Mouse (Mus musculus): Measurements from ENCODE around the gene A030005K14Rik. TPM values are rescaled to one million over a fixed set of nuclear protein-coding genes. Genes with fewer than 3 reads are reported as not detected.

Gene A030005K14Rik
- total and polyA plus RNA-seq, 2 experiments from 2014 or later, result not detected

- ATAC-seq (ENCODE audit: low FRiP score), result no peak
- H3K36me3 ChIP-seq (ENCODE audit: insufficient read depth, low read length), result no peaks in the 10 kb centered on the region
Observed at GRCm38 (mm10) chr1:83096935-83097334, 37.8 kb upstream of the A030005K14Rik start.

GRCm38 (mm10) chr1:83091268-83091667, 32.1 kb upstream of the A030005K14Rik start:
- no peak overlapping the region for H3K9ac ChIP-seq (replicated peaks; ENCODE audit: low read length, poor library complexity, severe bottlenecking)
- H3K9me3 ChIP-seq (ENCODE audit: low read length), result no peaks in the 10 kb centered on the region
- H3K27me3 ChIP-seq (ENCODE audit: insufficient read depth, low read length), result no peaks in the 10 kb centered on the region
- WGBS, result 87% methylated on average over 3 of the region's 3 CpGs
- no peak overlapping the region for H3K4me3 ChIP-seq (ENCODE audit: low read depth, low read length)
- DNase-seq (ENCODE audit: low spot score) (no peak), ATAC-seq (ENCODE audit: low FRiP score) (no peak)
- H3K4me2 ChIP-seq (ENCODE audit: low read depth, low read length, poor library complexity, severe bottlenecking), result no peak overlapping the region
- H3K36me3 ChIP-seq (ENCODE audit: insufficient read depth, low read length), result no peaks in the 10 kb centered on the region
- H3K4me1 ChIP-seq (ENCODE audit: insufficient read depth, low read length), result no peaks in the 10 kb centered on the region
- no peak overlapping the region for H3K27ac ChIP-seq (ENCODE audit: low read depth, low read length)
- no peak for TF ChIP-seq CTCF (IDR thresholded peaks at IDR 0.05)

More at GRCm38 (mm10) chr1:83096935-83097334, 37.8 kb upstream of the A030005K14Rik start:
- H3K9ac ChIP-seq (replicated peaks; ENCODE audit: low read length, poor library complexity, severe bottlenecking), result no peak overlapping the region
- no peak for DNase-seq (ENCODE audit: low spot score)
- H3K27me3 ChIP-seq (ENCODE audit: insufficient read depth, low read length), result no peaks in the 10 kb centered on the region
- H3K9me3 ChIP-seq (ENCODE audit: low read length), result no peaks in the 10 kb centered on the region
- WGBS, result 81% methylated on average over 4 of the region's 4 CpGs
- H3K4me3 ChIP-seq (ENCODE audit: low read depth, low read length), result no peak overlapping the region
- no peak for TF ChIP-seq CTCF (IDR thresholded peaks at IDR 0.05)
- no peak overlapping the region for H3K27ac ChIP-seq (ENCODE audit: low read depth, low read length)
- no peak overlapping the region for H3K4me2 ChIP-seq (ENCODE audit: low read depth, low read length, poor library complexity, severe bottlenecking)
- no peaks in the 10 kb centered on the region for H3K4me1 ChIP-seq (ENCODE audit: insufficient read depth, low read length)

- DNase-seq (ENCODE audit: low spot score) (no peak), ATAC-seq (ENCODE audit: low FRiP score) (no peak)
- Histone ChIP-seq H3K4me3 (ENCODE audit: low read depth, low read length) (no peak overlapping the region), H3K4me2 (ENCODE audit: low read depth, low read length, poor library complexity, severe bottlenecking) (no peak overlapping the region), H3K36me3 (ENCODE audit: insufficient read depth, low read length) (no peaks in the 10 kb centered on the region), H3K4me1 (ENCODE audit: insufficient read depth, low read length) (no peaks in the 10 kb centered on the region), H3K27me3 (ENCODE audit: insufficient read depth, low read length) (no peaks in the 10 kb centered on the region), H3K27ac (ENCODE audit: low read depth, low read length) (no peak overlapping the region), H3K9ac (replicated peaks; ENCODE audit: low read length, poor library complexity, severe bottlenecking) (no peak overlapping the region), H3K9me3 (ENCODE audit: low read length) (no peaks in the 10 kb centered on the region)
- TF ChIP-seq CTCF (IDR thresholded peaks at IDR 0.05), result no peak
- 94% methylated on average over 2 of the region's 2 CpGs for WGBS
Observed at GRCm38 (mm10) chr1:83084790-83085189, 25.6 kb upstream of the A030005K14Rik start.

- WGBS, result 76% methylated on average over 6 of the region's 6 CpGs
Observed at GRCm38 (mm10) chr1:83077016-83077415, 17.8 kb upstream of the A030005K14Rik start.

GRCm38 (mm10) chr1:83076190-83076917, 17.2 kb upstream of the A030005K14Rik start:
- 49% methylated on average over 11 of the region's 11 CpGs for WGBS
- TF ChIP-seq CTCF (IDR thresholded peaks at IDR 0.05), result peak; percentile 97
- H3K27me3 ChIP-seq (ENCODE audit: insufficient read depth, low read length), result no peaks in the 10 kb centered on the region
- peak overlapping the region; percentile 46 for H3K4me2 ChIP-seq (ENCODE audit: low read depth, low read length, poor library complexity, severe bottlenecking)
- H3K9me3 ChIP-seq (ENCODE audit: low read length), result no peaks in the 10 kb centered on the region
- DNase-seq (ENCODE audit: low spot score) (peak; percentile 86), ATAC-seq (ENCODE audit: low FRiP score) (peak; percentile 94)
- H3K9ac ChIP-seq (replicated peaks; ENCODE audit: low read length, poor library complexity, severe bottlenecking), result 0 out of 2 replicates have a peak overlapping the region, but pooled peaks have one; percentile 1
- no peaks in the 10 kb centered on the region for H3K36me3 ChIP-seq (ENCODE audit: insufficient read depth, low read length)
- H3K4me3 ChIP-seq (ENCODE audit: low read depth, low read length), result peak overlapping the region; percentile 22
- no peak overlapping the region for H3K27ac ChIP-seq (ENCODE audit: low read depth, low read length)
- H3K4me1 ChIP-seq (ENCODE audit: insufficient read depth, low read length), result no peaks in the 10 kb centered on the region

More at GRCm38 (mm10) chr1:83077016-83077415, 17.8 kb upstream of the A030005K14Rik start:
- no peak overlapping the region for H3K9ac ChIP-seq (replicated peaks; ENCODE audit: low read length, poor library complexity, severe bottlenecking)
- no peak overlapping the region for H3K4me2 ChIP-seq (ENCODE audit: low read depth, low read length, poor library complexity, severe bottlenecking)
- no peaks in the 10 kb centered on the region for H3K4me1 ChIP-seq (ENCODE audit: insufficient read depth, low read length)
- H3K27ac ChIP-seq (ENCODE audit: low read depth, low read length), result no peak overlapping the region
- no peaks in the 10 kb centered on the region for H3K36me3 ChIP-seq (ENCODE audit: insufficient read depth, low read length)
- H3K4me3 ChIP-seq (ENCODE audit: low read depth, low read length), result no peak overlapping the region
- H3K9me3 ChIP-seq (ENCODE audit: low read length), result no peaks in the 10 kb centered on the region
- no peak for TF ChIP-seq CTCF (IDR thresholded peaks at IDR 0.05)
- H3K27me3 ChIP-seq (ENCODE audit: insufficient read depth, low read length), result no peaks in the 10 kb centered on the region
- ATAC-seq (ENCODE audit: low FRiP score) (no peak), DNase-seq (ENCODE audit: low spot score) (no peak)

- no peak overlapping the region; the same call in 1 of the 2 replicates for H3K27ac ChIP-seq (ENCODE audit: low read depth, low read length)
- H3K27me3 ChIP-seq (ENCODE audit: insufficient read depth, low read length), result no peaks in the 10 kb centered on the region
- 32% methylated on average over 15 of the region's 15 CpGs for WGBS
- H3K9ac ChIP-seq (replicated peaks; ENCODE audit: low read length, poor library complexity, severe bottlenecking), result no peak overlapping the region
- DNase-seq (ENCODE audit: low spot score), result no peak
- TF ChIP-seq CTCF (IDR thresholded peaks at IDR 0.05), result no peak
- peak overlapping the region; percentile 22 for H3K4me3 ChIP-seq (ENCODE audit: low read depth, low read length)
- no peaks in the 10 kb centered on the region for H3K36me3 ChIP-seq (ENCODE audit: insufficient read depth, low read length)
- H3K4me1 ChIP-seq (ENCODE audit: insufficient read depth, low read length), result no peaks in the 10 kb centered on the region
- H3K9me3 ChIP-seq (ENCODE audit: low read length), result no peaks in the 10 kb centered on the region
- peak overlapping the region; percentile 46 for H3K4me2 ChIP-seq (ENCODE audit: low read depth, low read length, poor library complexity, severe bottlenecking)
- peak; percentile 72; the same call in 1 of the 2 replicates for ATAC-seq (ENCODE audit: low FRiP score)
Observed at GRCm38 (mm10) chr1:83075526-83076189, 16.5 kb upstream of the A030005K14Rik start.
